Mouse (Mus musculus) spleen, adult 2 months (tissue): Measurements from ENCODE around the gene Rab11fip3.

Source experiments
- CTCF ChIP-seq: fragments of 200-500 bp; IDR thresholded peaks from 2 replicates; pipeline ENCODE4 v1.5.1; 2011; ENCODE audit warnings: mild to moderate bottlenecking, inconsistent platforms; ENCODE audit not compliant: insufficient read depth, insufficient read length, insufficient replicate concordance; ENCODE audit errors: extremely low read depth
- POLR2A ChIP-seq: fragments of 200-500 bp; IDR thresholded peaks from 2 replicates; pipeline ENCODE4 v1.6.1; 2011; ENCODE audit warnings: low read depth, low read length, inconsistent platforms

GRCm38 (mm10) chr17:25946891-25947290 lies 122.5 kb downstream of the Rab11fip3 start:
- TF ChIP-seq POLR2A, result no peak
- TF ChIP-seq CTCF, result no peak
